Mouse (Mus musculus) fat pad, adult 2 months (tissue): ENCODE measurements around the gene Morn1.

Experiments used
- DNase-seq: peaks from one replicate; pipeline ENCODE4 v3.0.0-alpha.2; 2011; ENCODE audit warnings: low read depth, low spot score; ENCODE audit errors: extremely low read depth

The Morn1 gene

DNA sequence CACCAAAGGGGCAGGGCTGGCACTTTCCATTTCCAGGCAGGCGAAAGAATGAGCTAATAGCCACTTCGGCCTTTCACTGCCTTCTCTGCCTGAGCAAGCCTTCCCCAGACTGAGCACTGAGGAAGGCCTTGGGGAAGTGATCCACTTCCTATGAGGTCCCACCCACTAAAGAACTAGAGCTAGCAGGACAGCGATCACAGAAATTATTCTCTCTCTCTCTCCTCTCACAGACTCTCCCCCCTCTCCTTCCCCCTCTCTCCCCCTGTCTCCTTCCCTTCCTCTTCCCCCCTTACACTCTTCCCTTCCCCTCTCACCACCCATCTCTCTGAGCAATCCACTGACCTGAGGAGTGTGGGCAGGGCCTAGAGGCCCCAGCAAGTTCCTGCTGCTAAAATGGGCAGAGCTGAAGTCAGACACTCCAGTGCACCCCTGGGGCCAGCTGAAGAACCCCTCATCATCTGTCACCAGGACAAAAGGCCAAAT, 100.9 kb downstream of the Morn1 start:
- no peak for DNase-seq

DNA sequence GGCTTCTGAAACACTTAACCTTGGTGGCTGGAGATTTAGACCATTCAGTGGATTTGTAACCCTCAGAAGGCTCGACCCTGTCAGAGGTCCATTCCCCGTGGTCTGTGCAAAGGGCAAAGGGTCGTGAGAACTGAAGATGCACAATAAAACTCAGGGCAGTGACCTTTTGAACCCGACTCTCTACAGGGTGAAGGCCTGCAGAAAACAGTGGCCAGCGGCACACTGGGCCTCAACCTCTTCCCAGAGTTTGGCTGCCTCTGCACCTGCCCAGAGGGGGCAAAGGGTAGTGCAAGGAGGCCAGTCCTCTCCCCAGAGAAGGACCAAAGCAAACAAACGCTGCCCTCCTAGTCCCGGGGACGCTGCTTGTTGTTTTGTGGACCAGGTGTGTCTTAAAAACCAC, 102.0 kb downstream of the Morn1 start:
- DNase-seq, result no peak

DNA sequence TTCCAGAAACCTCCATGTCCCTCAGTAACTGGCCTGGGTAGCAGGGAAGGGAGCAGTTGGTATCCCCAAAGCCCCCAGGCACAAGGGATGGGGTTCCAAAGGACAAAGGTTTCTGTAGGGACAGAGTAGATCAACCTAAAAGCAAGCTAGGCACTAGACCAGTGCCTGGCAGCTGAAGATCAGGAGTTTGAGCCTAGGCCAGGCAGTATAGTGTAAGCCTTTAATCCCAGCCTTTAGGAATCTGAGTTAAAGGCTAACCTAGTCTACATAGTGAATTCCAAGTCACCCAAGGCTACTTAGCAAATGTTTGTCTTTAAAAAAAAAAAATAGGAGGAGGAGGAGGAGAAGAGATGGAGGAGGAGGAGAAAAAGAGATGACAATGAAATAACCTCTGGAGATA, 102.4 kb downstream of the Morn1 start:
- peak; percentile 68 for DNase-seq

DNA sequence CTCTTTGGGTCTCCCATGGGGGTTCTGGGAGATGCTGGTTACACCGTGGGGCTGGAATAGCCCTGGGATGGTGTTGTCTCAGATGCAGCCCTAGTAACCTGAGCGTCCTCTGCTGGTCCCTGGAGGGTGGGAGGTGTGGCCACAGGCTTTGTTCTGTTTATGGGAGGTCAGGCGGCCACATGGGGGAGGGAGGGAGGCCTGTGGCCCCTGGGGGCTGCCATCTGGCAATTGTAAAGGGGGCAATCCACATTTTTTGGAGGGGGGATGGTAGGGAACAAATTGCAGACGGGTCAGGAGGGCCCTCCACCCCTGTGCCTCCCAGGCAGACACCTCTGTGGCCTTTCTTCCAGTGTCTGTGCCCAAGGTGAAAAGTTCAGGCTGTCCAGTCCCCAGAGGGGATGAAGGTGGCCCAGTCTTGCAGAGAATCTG, 103.3 kb downstream of the Morn1 start:
- DNase-seq, result no peak

DNA sequence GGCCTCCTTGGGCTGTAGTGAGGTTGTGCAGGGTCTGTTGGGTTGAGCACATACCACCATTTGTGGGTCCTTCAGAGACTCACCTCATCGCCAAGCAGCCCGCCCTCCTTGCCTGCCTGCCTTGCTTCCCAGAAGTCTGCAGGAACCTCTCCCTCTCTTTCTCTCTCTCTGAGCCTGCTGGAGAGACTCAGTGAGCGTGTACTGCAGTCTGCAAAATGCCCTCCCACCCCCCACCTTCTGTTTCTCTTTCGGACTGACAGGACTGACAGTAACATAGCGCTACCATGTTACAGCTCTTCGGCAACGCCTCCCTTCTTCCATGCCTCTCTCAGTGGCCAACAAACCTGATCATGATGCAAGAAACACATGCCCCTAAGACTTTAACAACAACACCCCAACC, 103.9 kb downstream of the Morn1 start:
- no peak for DNase-seq
